Mouse (Mus musculus): Measurements from ENCODE around the gene Mettl5. TPM values are rescaled to one million over a fixed set of nuclear protein-coding genes. Genes with fewer than 3 reads are reported as not detected.

Mettl5 gene
- polyA plus RNA-seq, 1 experiment, result 1.8 TPM

- TF ChIP-seq CTCF (IDR thresholded peaks at IDR 0.05; ENCODE audit: control insufficient read depth, insufficient read depth, insufficient replicate concordance, low read depth, low read length) (no peak; the same call in 1 of the 2 replicates), POLR2A (IDR thresholded peaks at IDR 0.05; ENCODE audit: control insufficient read depth, low read depth, low read length) (no peak)
Observed at GRCm38 (mm10) chr2:69856392-69856791, 29.0 kb downstream of the Mettl5 start.

DNA sequence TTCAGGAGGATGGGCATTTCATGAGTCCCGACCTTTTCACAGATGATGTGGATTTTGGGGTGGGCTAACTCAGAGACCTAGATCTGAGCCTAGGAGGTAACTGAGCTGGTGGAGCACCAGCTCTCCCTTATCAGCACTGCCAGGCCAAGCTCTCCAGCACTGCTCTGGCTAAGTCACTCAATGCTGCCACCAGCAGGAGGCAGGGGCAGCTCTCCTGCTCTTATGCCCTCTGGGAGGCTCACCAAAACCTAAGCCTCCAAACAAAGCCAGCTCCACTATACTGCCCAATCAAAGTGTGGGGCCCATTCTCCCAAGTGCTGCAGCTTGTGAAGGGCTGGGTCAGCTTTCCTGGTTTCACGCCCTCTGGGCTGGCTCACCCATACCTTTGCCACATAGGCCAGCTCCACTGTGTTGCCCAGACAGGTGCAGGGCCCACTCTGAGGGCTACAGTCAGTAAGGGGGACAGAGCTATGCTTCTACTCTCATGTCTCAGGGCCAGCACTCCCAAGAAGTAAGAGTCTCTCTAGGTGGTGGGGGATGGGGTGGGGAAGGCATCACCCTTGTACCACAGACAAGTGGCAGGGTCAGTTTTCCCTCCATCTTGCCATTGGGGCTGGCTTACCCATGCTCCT, 33.9 kb downstream of the Mettl5 start:
- H3K27me3 ChIP-seq (ENCODE audit: control insufficient read depth, insufficient read depth, low read length), result no peaks in the 10 kb centered on the region
- H3K4me1 ChIP-seq (ENCODE audit: control insufficient read depth, insufficient read depth, low read length), result peaks cover 2% of the 10 kb centered on the region; the same call in 1 of the 2 replicates
- TF ChIP-seq POLR2A (IDR thresholded peaks at IDR 0.05; ENCODE audit: control insufficient read depth, low read depth, low read length) (no peak), CTCF (IDR thresholded peaks at IDR 0.05; ENCODE audit: control insufficient read depth, insufficient read depth, insufficient replicate concordance, low read depth, low read length) (no peak)
- no peaks in the 10 kb centered on the region for H3K36me3 ChIP-seq (ENCODE audit: control insufficient read depth, insufficient read depth, low read length)
- H3K4me3 ChIP-seq (ENCODE audit: control insufficient read depth, low read depth, low read length), result no peak overlapping the region
- H3K27ac ChIP-seq (ENCODE audit: control insufficient read depth, insufficient read depth, low read depth, low read length), result no peak overlapping the region

More at GRCm38 (mm10) chr2:69856392-69856791, 29.0 kb downstream of the Mettl5 start:
- Histone ChIP-seq H3K27ac (ENCODE audit: control insufficient read depth, insufficient read depth, low read depth, low read length) (no peak overlapping the region), H3K4me3 (ENCODE audit: control insufficient read depth, low read depth, low read length) (no peak overlapping the region), H3K36me3 (ENCODE audit: control insufficient read depth, insufficient read depth, low read length) (no peaks in the 10 kb centered on the region), H3K4me1 (ENCODE audit: control insufficient read depth, insufficient read depth, low read length) (no peaks in the 10 kb centered on the region), H3K27me3 (ENCODE audit: control insufficient read depth, insufficient read depth, low read length) (no peaks in the 10 kb centered on the region)

- TF ChIP-seq POLR2A (IDR thresholded peaks at IDR 0.05; ENCODE audit: control insufficient read depth, low read depth, low read length), result no peak
- TF ChIP-seq CTCF (IDR thresholded peaks at IDR 0.05; ENCODE audit: control insufficient read depth, insufficient read depth, insufficient replicate concordance, low read depth, low read length), result no peak
- no peak overlapping the region for H3K4me3 ChIP-seq (ENCODE audit: control insufficient read depth, low read depth, low read length)
- H3K27ac ChIP-seq (ENCODE audit: control insufficient read depth, insufficient read depth, low read depth, low read length), result no peak overlapping the region
- no peaks in the 10 kb centered on the region for H3K36me3 ChIP-seq (ENCODE audit: control insufficient read depth, insufficient read depth, low read length)
- peaks cover 2% of the 10 kb centered on the region; the same call in 1 of the 2 replicates for H3K4me1 ChIP-seq (ENCODE audit: control insufficient read depth, insufficient read depth, low read length)
- no peaks in the 10 kb centered on the region for H3K27me3 ChIP-seq (ENCODE audit: control insufficient read depth, insufficient read depth, low read length)
Observed at GRCm38 (mm10) chr2:69849215-69849614, 36.2 kb downstream of the Mettl5 start.

DNA sequence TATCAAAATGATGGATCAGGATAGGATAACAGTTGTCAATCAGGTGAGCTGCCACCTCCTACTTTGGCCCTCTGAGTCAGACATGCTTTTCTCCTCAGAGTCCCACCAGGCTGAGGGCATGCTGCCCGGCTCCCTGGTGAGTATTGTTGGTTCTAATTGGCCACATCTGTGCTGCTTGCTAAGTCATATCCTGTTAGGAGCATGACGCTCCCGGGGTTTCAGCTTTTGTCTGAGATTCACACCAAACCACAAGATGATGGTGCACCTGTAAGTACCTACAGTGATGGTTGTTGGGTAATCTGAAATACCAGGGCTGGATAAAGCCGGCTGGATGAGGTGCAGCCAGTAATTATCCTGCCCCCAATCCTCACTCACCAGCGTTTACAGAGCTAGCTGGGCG, 45.2 kb downstream of the Mettl5 start:
- no peaks in the 10 kb centered on the region for H3K36me3 ChIP-seq (ENCODE audit: control insufficient read depth, insufficient read depth, low read length)
- TF ChIP-seq POLR2A (IDR thresholded peaks at IDR 0.05; ENCODE audit: control insufficient read depth, low read depth, low read length) (no peak), CTCF (IDR thresholded peaks at IDR 0.05; ENCODE audit: control insufficient read depth, insufficient read depth, insufficient replicate concordance, low read depth, low read length) (no peak)
- H3K27ac ChIP-seq (ENCODE audit: control insufficient read depth, insufficient read depth, low read depth, low read length), result no peak overlapping the region
- no peaks in the 10 kb centered on the region for H3K4me1 ChIP-seq (ENCODE audit: control insufficient read depth, insufficient read depth, low read length)
- no peak overlapping the region for H3K4me3 ChIP-seq (ENCODE audit: control insufficient read depth, low read depth, low read length)
- H3K27me3 ChIP-seq (ENCODE audit: control insufficient read depth, insufficient read depth, low read length), result no peaks in the 10 kb centered on the region

DNA sequence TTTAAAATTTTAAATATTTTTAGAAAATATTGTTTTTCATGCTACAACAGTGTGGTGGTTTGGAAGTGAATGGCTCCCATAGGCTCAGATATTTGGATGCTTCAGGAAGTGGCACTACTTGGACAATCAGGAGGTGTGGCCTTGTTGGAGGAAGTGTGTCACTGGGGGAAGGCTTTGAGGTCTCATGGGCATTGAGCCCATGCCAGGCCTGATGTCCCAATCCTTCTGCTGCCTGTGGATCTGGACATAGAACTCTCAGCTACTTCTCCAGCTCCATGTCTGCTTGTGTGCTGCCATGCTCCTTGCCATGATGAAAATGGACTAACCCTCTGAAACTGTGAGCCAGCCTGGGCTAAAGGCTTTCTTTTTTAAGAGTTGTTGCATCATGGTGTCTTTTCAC, 46.7 kb downstream of the Mettl5 start:
- no peak for TF ChIP-seq POLR2A (IDR thresholded peaks at IDR 0.05; ENCODE audit: control insufficient read depth, low read depth, low read length)
- TF ChIP-seq CTCF (IDR thresholded peaks at IDR 0.05; ENCODE audit: control insufficient read depth, insufficient read depth, insufficient replicate concordance, low read depth, low read length), result no peak
- Histone ChIP-seq H3K27ac (ENCODE audit: control insufficient read depth, insufficient read depth, low read depth, low read length) (no peak overlapping the region), H3K4me1 (ENCODE audit: control insufficient read depth, insufficient read depth, low read length) (no peaks in the 10 kb centered on the region), H3K36me3 (ENCODE audit: control insufficient read depth, insufficient read depth, low read length) (no peaks in the 10 kb centered on the region), H3K27me3 (ENCODE audit: control insufficient read depth, insufficient read depth, low read length) (no peaks in the 10 kb centered on the region), H3K4me3 (ENCODE audit: control insufficient read depth, low read depth, low read length) (no peak overlapping the region)

GRCm38 (mm10) chr2:69837996-69838395, 47.4 kb downstream of the Mettl5 start:
- Histone ChIP-seq H3K4me1 (ENCODE audit: control insufficient read depth, insufficient read depth, low read length) (no peaks in the 10 kb centered on the region), H3K4me3 (ENCODE audit: control insufficient read depth, low read depth, low read length) (no peak overlapping the region), H3K27me3 (ENCODE audit: control insufficient read depth, insufficient read depth, low read length) (no peaks in the 10 kb centered on the region), H3K36me3 (ENCODE audit: control insufficient read depth, insufficient read depth, low read length) (no peaks in the 10 kb centered on the region), H3K27ac (ENCODE audit: control insufficient read depth, insufficient read depth, low read depth, low read length) (no peak overlapping the region)
- TF ChIP-seq CTCF (IDR thresholded peaks at IDR 0.05; ENCODE audit: control insufficient read depth, insufficient read depth, insufficient replicate concordance, low read depth, low read length) (peak; percentile 36; the same call in 1 of the 2 replicates), POLR2A (IDR thresholded peaks at IDR 0.05; ENCODE audit: control insufficient read depth, low read depth, low read length) (no peak)

DNA sequence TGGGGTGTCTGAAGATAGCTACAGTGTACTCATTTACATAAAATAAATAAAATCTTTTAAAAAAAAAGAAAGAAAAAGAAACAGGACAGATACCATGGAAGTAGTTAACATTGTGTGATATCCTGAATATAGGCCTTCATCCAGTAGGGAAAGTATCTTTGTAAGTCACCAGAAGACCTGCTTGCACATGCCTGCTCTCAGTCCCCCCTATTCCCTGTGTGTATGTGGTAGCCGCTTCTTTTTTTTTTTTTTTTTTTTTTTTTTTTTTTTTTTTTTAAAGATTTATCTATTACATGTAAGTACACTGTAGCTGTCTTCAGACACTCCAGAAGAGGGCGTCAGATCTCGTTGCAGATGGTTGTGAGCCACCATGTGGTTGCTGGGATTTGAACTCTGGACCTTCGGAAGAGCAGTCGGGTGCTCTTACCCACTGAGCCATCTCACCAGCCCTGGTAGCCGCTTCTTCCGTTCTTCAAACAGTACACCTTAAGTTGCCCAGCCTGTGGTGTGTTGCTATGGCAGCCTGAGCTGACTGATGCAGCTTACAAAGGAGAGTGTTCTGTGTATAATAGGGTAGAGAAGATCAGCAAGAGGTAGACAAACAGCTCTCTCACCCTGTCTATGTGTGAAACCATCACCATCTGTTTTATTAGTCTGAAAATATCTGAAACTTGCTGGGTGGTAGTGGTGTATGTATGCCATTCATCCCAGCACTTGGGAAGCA, 48.0 kb downstream of the Mettl5 start:
- TF ChIP-seq CTCF (IDR thresholded peaks at IDR 0.05; ENCODE audit: control insufficient read depth, insufficient read depth, insufficient replicate concordance, low read depth, low read length), result no peak
- TF ChIP-seq POLR2A (IDR thresholded peaks at IDR 0.05; ENCODE audit: control insufficient read depth, low read depth, low read length), result no peak
- no peaks in the 10 kb centered on the region for H3K36me3 ChIP-seq (ENCODE audit: control insufficient read depth, insufficient read depth, low read length)
- no peak overlapping the region for H3K27ac ChIP-seq (ENCODE audit: control insufficient read depth, insufficient read depth, low read depth, low read length)
- H3K4me1 ChIP-seq (ENCODE audit: control insufficient read depth, insufficient read depth, low read length), result no peaks in the 10 kb centered on the region
- no peaks in the 10 kb centered on the region for H3K27me3 ChIP-seq (ENCODE audit: control insufficient read depth, insufficient read depth, low read length)
- no peak overlapping the region for H3K4me3 ChIP-seq (ENCODE audit: control insufficient read depth, low read depth, low read length)

All from testis, adult 2 months (tissue).